Mouse (Mus musculus): Measurements from ENCODE around the gene Map4k4. TPM values are rescaled to one million over a fixed set of nuclear protein-coding genes. Genes with fewer than 3 reads are reported as not detected.

The Map4k4 gene
- polyA plus RNA-seq (2016; fragmentation: Nextera tagmentation; extraction: Ambion mirVana) = 38.5 and 40.1 TPM in 2 replicates

DNA sequence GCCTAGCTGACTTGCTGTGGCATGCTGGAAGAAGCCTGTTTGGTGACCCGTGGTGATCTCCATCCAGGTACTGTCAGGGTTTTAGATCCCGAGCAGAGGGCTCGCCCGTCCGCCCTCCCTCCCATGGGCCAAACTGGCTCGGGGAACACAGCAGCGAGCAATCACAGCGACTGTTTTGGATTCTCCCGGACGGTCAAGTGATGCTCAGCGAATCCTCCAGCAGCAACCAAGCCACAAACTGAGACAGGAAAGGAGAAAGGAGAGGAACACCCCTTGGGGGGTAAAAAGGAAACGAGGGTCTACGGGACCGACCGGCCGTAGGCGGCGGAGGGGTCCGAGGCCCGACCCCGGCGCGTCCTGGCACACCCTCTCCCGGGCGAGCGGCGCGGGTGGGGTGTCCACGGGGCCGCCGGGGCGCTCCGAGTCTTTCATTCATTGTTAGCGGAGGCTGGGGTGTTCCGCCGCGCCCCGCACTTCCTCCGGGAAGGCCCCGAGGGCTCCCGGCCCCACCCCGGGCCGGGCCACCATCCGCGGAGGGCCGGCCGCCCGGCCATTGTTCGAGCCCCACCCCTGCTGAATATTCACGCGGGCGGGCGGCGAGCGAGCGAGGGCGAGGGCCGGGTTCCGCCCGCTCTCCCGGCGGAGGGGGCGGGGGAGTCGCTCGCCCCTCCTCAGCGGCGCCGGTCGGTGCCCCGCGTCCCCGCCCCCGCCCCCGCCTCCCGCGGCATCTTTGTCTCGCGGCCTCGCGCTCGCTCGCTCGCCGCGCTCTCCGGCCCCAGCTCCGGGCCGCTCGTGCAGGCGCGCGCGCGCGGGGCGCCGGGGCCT lies at the start of gene Map4k4:
Map4k4 (plus strand) TSS at position 733 of the 825 bp plus-strand sequence.
- peak; percentile 81 for DNase-seq (ENCODE audit: low spot score)
- peaks cover 22% of the 10 kb centered on the region for H3K36me3 ChIP-seq
- H3K4me1 ChIP-seq (replicated peaks) = peaks cover 51% of the 10 kb centered on the region
- H3K9me3 ChIP-seq = no peaks in the 10 kb centered on the region
- under 1% methylated on average over 95 of the region's 97 CpGs for WGBS
- H3K27ac ChIP-seq = peak within 1 kb of the TSS; percentile 100
- H3K4me3 ChIP-seq = peak within 1 kb of the TSS; percentile 84
- peaks cover 23% of the 10 kb centered on the region; the same call in 1 of the 2 replicates for H3K27me3 ChIP-seq (ENCODE audit: insufficient read depth, poor library complexity, severe bottlenecking)

DNA sequence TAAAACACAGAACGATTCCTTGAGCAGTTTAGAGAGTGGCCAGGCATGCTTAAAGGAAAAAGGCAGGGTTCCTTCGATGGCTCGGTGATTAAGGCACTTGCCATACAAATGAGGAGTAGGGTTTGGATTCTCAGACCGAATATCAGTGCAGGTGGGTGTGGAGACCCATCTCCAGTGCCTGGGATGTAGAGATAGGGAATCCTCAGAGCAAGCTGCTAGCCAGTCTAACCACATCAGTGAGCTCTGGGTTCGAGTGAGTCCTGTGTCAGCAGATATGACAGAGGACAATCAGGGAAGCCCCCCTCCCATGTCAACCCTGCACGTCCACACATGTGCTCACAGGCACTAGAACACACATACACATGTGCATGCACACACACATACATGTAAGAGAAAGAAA lies 44.8 kb upstream of the Map4k4 start:
- WGBS = 89% methylated on average over 6 of the region's 6 CpGs
- Histone ChIP-seq H3K27me3 (ENCODE audit: insufficient read depth, poor library complexity, severe bottlenecking) (no peaks in the 10 kb centered on the region; the same call in 1 of the 2 replicates), H3K4me1 (replicated peaks) (peaks cover 26% of the 10 kb centered on the region), H3K36me3 (no peaks in the 10 kb centered on the region), H3K9me3 (no peaks in the 10 kb centered on the region), H3K27ac (no peak overlapping the region), H3K4me3 (no peak overlapping the region)
- DNase-seq (ENCODE audit: low spot score) = no peak

- no peaks in the 10 kb centered on the region; the same call in 1 of the 2 replicates for H3K27me3 ChIP-seq (ENCODE audit: insufficient read depth, poor library complexity, severe bottlenecking)
- 89% methylated on average over 7 of the region's 7 CpGs for WGBS
- H3K4me3 ChIP-seq = no peak overlapping the region
- H3K4me1 ChIP-seq (replicated peaks) = peaks cover 18% of the 10 kb centered on the region
- no peak overlapping the region for H3K27ac ChIP-seq
- no peaks in the 10 kb centered on the region for H3K9me3 ChIP-seq
- no peak for DNase-seq (ENCODE audit: low spot score)
- H3K36me3 ChIP-seq = no peaks in the 10 kb centered on the region
These were observed 43.8 kb upstream of the Map4k4 start for GRCm38 (mm10) chr1:39856795-39857447.

GRCm38 (mm10) chr1:39857448-39857820 lies 43.3 kb upstream of the Map4k4 start:
- Histone ChIP-seq H3K4me3 (no peak overlapping the region), H3K4me1 (replicated peaks) (peaks cover 15% of the 10 kb centered on the region), H3K27ac (no peak overlapping the region), H3K36me3 (no peaks in the 10 kb centered on the region), H3K27me3 (ENCODE audit: insufficient read depth, poor library complexity, severe bottlenecking) (no peaks in the 10 kb centered on the region; the same call in 1 of the 2 replicates), H3K9me3 (no peaks in the 10 kb centered on the region)
- 90% methylated on average over 6 of the region's 6 CpGs for WGBS
- no peak for DNase-seq (ENCODE audit: low spot score)

DNA sequence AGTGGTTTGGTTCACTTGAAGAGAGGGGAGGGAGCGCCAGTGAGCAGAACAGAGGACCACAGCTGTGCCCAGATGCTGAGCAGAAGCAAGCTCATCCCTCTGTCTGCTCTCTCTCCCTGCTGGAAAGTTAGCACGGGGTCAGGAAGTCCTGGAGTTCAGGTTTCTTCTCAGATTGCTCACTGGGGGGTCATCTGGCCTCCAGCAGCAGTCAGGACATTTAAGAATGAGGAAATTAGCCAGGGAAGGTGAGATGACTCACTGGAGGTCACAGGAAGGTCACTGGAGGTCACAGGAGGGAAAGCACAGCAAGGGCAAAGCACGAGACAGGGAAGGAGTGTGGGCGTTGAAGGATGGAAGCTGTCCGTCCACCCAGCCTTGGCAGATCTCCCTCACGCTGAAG lies 41.5 kb upstream of the Map4k4 start:
- Histone ChIP-seq H3K27ac (no peak overlapping the region), H3K27me3 (ENCODE audit: insufficient read depth, poor library complexity, severe bottlenecking) (no peaks in the 10 kb centered on the region; the same call in 1 of the 2 replicates), H3K4me1 (replicated peaks) (peaks cover 12% of the 10 kb centered on the region), H3K36me3 (no peaks in the 10 kb centered on the region), H3K9me3 (no peaks in the 10 kb centered on the region), H3K4me3 (no peak overlapping the region)
- WGBS = 28% methylated on average over 6 of the region's 6 CpGs
- no peak for DNase-seq (ENCODE audit: low spot score)

DNA sequence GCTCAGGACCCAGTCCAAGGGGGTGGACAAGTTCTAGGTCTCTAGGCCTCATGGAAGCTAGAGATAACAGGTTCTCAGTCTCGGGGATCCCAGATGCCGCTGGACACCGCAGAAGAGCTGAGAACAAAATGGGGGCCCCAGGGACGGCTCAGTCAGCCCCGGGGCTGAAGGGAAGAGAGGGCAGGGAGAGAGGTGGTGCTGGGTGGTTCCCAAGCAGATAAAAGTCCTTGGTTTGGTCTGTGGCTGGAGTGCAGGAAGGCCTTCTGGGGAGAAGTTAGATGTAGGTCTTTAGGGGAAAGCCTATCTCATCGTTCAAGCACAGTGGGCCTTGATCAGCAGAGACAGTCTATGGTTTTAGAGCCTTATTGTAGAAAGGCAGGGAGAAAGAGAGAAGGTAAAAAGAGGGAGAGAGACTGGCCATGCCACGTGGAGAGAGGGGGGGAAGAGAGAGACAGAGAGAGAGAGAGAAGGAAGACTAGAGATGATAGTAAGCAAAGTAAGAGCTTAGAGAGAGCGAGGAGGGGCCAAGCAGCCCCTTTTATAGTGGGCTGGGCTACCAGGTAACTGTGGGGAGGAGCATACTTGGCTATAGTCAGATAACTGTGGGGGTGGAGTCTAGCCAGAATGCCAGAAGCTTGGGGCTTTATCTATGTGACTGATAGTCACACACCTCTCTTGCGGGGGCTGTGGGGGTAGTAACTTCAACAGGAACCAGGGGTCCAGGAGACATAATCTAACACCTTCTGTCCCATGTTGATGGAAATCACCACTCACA lies 34.2 kb upstream of the Map4k4 start:
- no peak for DNase-seq (ENCODE audit: low spot score)
- Histone ChIP-seq H3K9me3 (no peaks in the 10 kb centered on the region), H3K27me3 (ENCODE audit: insufficient read depth, poor library complexity, severe bottlenecking) (no peaks in the 10 kb centered on the region), H3K27ac (no peak overlapping the region), H3K36me3 (no peaks in the 10 kb centered on the region), H3K4me3 (no peak overlapping the region), H3K4me1 (replicated peaks) (peaks cover 40% of the 10 kb centered on the region)
- WGBS = 89% methylated on average over 9 of the region's 9 CpGs

GRCm38 (mm10) chr1:39867142-39867525 lies 33.6 kb upstream of the Map4k4 start:
- no peak overlapping the region for H3K27ac ChIP-seq
- no peak overlapping the region for H3K4me3 ChIP-seq
- 80% methylated on average over 7 of the region's 7 CpGs for WGBS

GRCm38 (mm10) chr1:39867966-39868593 lies 32.6 kb upstream of the Map4k4 start:
- 54% methylated on average over 6 of the region's 6 CpGs for WGBS
- Histone ChIP-seq H3K27ac (peak overlapping the region; percentile 56), H3K4me1 (replicated peaks) (peaks cover 40% of the 10 kb centered on the region), H3K36me3 (no peaks in the 10 kb centered on the region), H3K9me3 (no peaks in the 10 kb centered on the region), H3K4me3 (no peak overlapping the region), H3K27me3 (ENCODE audit: insufficient read depth, poor library complexity, severe bottlenecking) (no peaks in the 10 kb centered on the region)
- peak; percentile 43 for DNase-seq (ENCODE audit: low spot score)

More at GRCm38 (mm10) chr1:39867142-39867525, 33.6 kb upstream of the Map4k4 start:
- H3K36me3 ChIP-seq = no peaks in the 10 kb centered on the region
- H3K4me1 ChIP-seq (replicated peaks) = peaks cover 40% of the 10 kb centered on the region
- H3K27me3 ChIP-seq (ENCODE audit: insufficient read depth, poor library complexity, severe bottlenecking) = no peaks in the 10 kb centered on the region
- no peaks in the 10 kb centered on the region for H3K9me3 ChIP-seq
- DNase-seq (ENCODE audit: low spot score) = no peak

GRCm38 (mm10) chr1:39868825-39869571 lies 31.7 kb upstream of the Map4k4 start:
- no peaks in the 10 kb centered on the region for H3K9me3 ChIP-seq
- H3K4me1 ChIP-seq (replicated peaks) = peaks cover 40% of the 10 kb centered on the region
- no peak overlapping the region for H3K27ac ChIP-seq
- H3K27me3 ChIP-seq (ENCODE audit: insufficient read depth, poor library complexity, severe bottlenecking) = no peaks in the 10 kb centered on the region
- H3K36me3 ChIP-seq = no peaks in the 10 kb centered on the region
- WGBS = 64% methylated on average over 10 of the region's 10 CpGs
- DNase-seq (ENCODE audit: low spot score) = no peak
- no peak overlapping the region for H3K4me3 ChIP-seq

GRCm38 (mm10) chr1:39869721-39870201 lies 31.0 kb upstream of the Map4k4 start:
- DNase-seq (ENCODE audit: low spot score) = no peak
- no peak overlapping the region for H3K27ac ChIP-seq
- H3K9me3 ChIP-seq = no peaks in the 10 kb centered on the region
- no peaks in the 10 kb centered on the region for H3K27me3 ChIP-seq (ENCODE audit: insufficient read depth, poor library complexity, severe bottlenecking)
- H3K36me3 ChIP-seq = no peaks in the 10 kb centered on the region
- peaks cover 40% of the 10 kb centered on the region for H3K4me1 ChIP-seq (replicated peaks)
- 68% methylated on average over 12 of the region's 12 CpGs for WGBS
- H3K4me3 ChIP-seq = no peak overlapping the region

- no peak overlapping the region for H3K27ac ChIP-seq
- WGBS = 67% methylated on average over 3 of the region's 3 CpGs
- no peak overlapping the region for H3K4me3 ChIP-seq
- H3K27me3 ChIP-seq (ENCODE audit: insufficient read depth, poor library complexity, severe bottlenecking) = no peaks in the 10 kb centered on the region
- H3K4me1 ChIP-seq (replicated peaks) = no peaks in the 10 kb centered on the region
- H3K9me3 ChIP-seq = no peaks in the 10 kb centered on the region
- no peaks in the 10 kb centered on the region for H3K36me3 ChIP-seq
- DNase-seq (ENCODE audit: low spot score) = no peak
These were observed 22.7 kb upstream of the Map4k4 start for GRCm38 (mm10) chr1:39877981-39878380.

- H3K4me1 ChIP-seq (replicated peaks) = peaks cover 18% of the 10 kb centered on the region
- no peak for DNase-seq (ENCODE audit: low spot score)
- H3K9me3 ChIP-seq = no peaks in the 10 kb centered on the region
- H3K27me3 ChIP-seq (ENCODE audit: insufficient read depth, poor library complexity, severe bottlenecking) = no peaks in the 10 kb centered on the region
- H3K27ac ChIP-seq = no peak overlapping the region
- 94% methylated on average over 4 of the region's 4 CpGs for WGBS
- no peaks in the 10 kb centered on the region for H3K36me3 ChIP-seq
- H3K4me3 ChIP-seq = no peak overlapping the region
These were observed 18.2 kb upstream of the Map4k4 start for GRCm38 (mm10) chr1:39882505-39882904.
